Mouse (Mus musculus) adrenal gland, adult 2 months (tissue): ENCODE results near the gene Ehbp1. TPM values are rescaled to one million over a fixed set of nuclear protein-coding genes. Genes with fewer than 3 reads are reported as not detected.

Experiments used
- polyA plus RNA-seq: library from polyadenylated mRNA; depleted of rRNA; stranded (reverse); fragments of >200 nt; gene quantifications from 2 replicates; pipeline ENCODE4 v1.2.3, GENCODE M21; 2012; rRNA removed
- total RNA-seq, 2 experiments: library from RNA; stranded (reverse); gene quantifications; 2 replicates each; pipeline ENCODE4 v1.2.3; 2021

Ehbp1 gene
- total and polyA plus RNA-seq, 3 experiments = 0.84 to 22.6 (median 20.0) TPM

Other genes starting within 250 kb of the Ehbp1 start
- 1 to 10 TPM; 1.7 to 3.5 TPM for gene Tmem17, start 169.8 kb upstream of the Ehbp1 start, total RNA-seq
- gene Tmem17, start 169.8 kb upstream of the Ehbp1 start, polyA plus RNA-seq = 2.0 and 2.7 TPM in 2 replicates